Mouse (Mus musculus) embryonic facial prominence, embryonic 11.5 days (tissue): Measurements from ENCODE around the gene Frmd4a. TPM values are rescaled to one million over a fixed set of nuclear protein-coding genes. Genes with fewer than 3 reads are reported as not detected.
A peak's percentile ranks its signal among the peaks of the same experiment; 100 is the strongest.

Experiments used
- ATAC-seq: fragments of 200-750 bp; cut with Nextera tagmentation; replicated peaks from 2 replicates; pipeline ENCODE4 v1.8.0; 2017; ENCODE audit warnings: low read depth; ENCODE audit not compliant: insufficient number of reproducible peaks, low FRiP score, low TSS enrichment
- DNase-seq: peaks from one replicate; pipeline ENCODE4 v3.0.0-alpha.2; 2015; ENCODE audit warnings: low spot score
- H3K27ac ChIP-seq: fragments of 300-500 bp; sonication (generic); replicated peaks from 2 replicates; pipeline ENCODE4 v1.5.1; 2014; ENCODE audit warnings: mild to moderate bottlenecking, low read depth, low read length, control low read depth
- H3K27me3 ChIP-seq: fragments of 300-500 bp; sonication (generic); 2 replicates; pipeline ENCODE4 v1.6.1; 2014; ENCODE audit warnings: mild to moderate bottlenecking, low read length, moderate library complexity, mixed read lengths; ENCODE audit not compliant: control insufficient read depth, insufficient read depth
- H3K36me3 ChIP-seq: fragments of 300-500 bp; sonication (generic); replicated peaks from 2 replicates; pipeline ENCODE4 v1.6.1; 2014; ENCODE audit warnings: low read depth, mild to moderate bottlenecking, low read length, moderate library complexity, mixed read lengths; ENCODE audit not compliant: control insufficient read depth, insufficient read depth
- H3K4me1 ChIP-seq: fragments of 300-500 bp; sonication (generic); 2 replicates; pipeline ENCODE4 v1.6.1; 2014; ENCODE audit warnings: low read length, mixed read lengths; ENCODE audit not compliant: control insufficient read depth, insufficient read depth
- H3K4me2 ChIP-seq: fragments of 300-500 bp; sonication (generic); 2 replicates; pipeline ENCODE4 v1.6.1; 2014; ENCODE audit warnings: low read depth, mild to moderate bottlenecking, control low read depth, low read length, moderate library complexity
- H3K4me3 ChIP-seq: fragments of 300-500 bp; sonication (generic); 2 replicates; pipeline ENCODE4 v1.5.1; 2014; ENCODE audit warnings: low read depth, low read length, control low read depth
- H3K9ac ChIP-seq: fragments of 300-500 bp; sonication (generic); replicated peaks from 2 replicates; pipeline ENCODE4 v1.6.1; 2014; ENCODE audit warnings: mild to moderate bottlenecking, control low read depth, low read length
- H3K9me3 ChIP-seq: fragments of 300-500 bp; sonication (generic); replicated peaks from 2 replicates; pipeline ENCODE4 v1.6.1; 2016; ENCODE audit warnings: mild to moderate bottlenecking, low read length, inconsistent platforms, mixed read lengths; ENCODE audit not compliant: control insufficient read depth
- WGBS: fragments of 180-500 bp; shearing (Covaris S2); extraction: QIAGEN DNeasy Blood & Tissue Kit; methylation state at CpG from one replicate; pipeline ENCODE4 v1.1.7; 2014; 5-methylcytosine and 5-hydroxymethylcytosine counted together
- polyA plus RNA-seq: library from polyadenylated mRNA; unstranded; fragments of >200 nt; fragmentation: Nextera tagmentation; extraction: Ambion mirVana; gene quantifications from 2 replicates; pipeline ENCODE4 v1.2.1, GENCODE M21; 2014

Gene Frmd4a
- polyA plus RNA-seq, 1 experiment from 2014 or later, result 38.5 TPM

- Histone ChIP-seq H3K4me2 (no peak overlapping the region), H3K27me3 (no peaks in the 10 kb centered on the region), H3K9me3 (no peaks in the 10 kb centered on the region), H3K9ac (no peak overlapping the region), H3K4me3 (no peak overlapping the region), H3K36me3 (peaks cover 3% of the 10 kb centered on the region; the same call in 1 of the 2 replicates), H3K4me1 (0 out of 2 replicates have a peak, but pooled peaks cover 2% of the 10 kb centered on the region), H3K27ac (no peak overlapping the region)
- no peak for ATAC-seq
- whole genome bisulfite sequencing, result 87% methylated on average over 11 of the region's 11 CpGs
- DNase-seq, result no peak
Observed at GRCm38 (mm10) chr2:4510208-4511079, 492.9 kb downstream of the Frmd4a start.

DNA sequence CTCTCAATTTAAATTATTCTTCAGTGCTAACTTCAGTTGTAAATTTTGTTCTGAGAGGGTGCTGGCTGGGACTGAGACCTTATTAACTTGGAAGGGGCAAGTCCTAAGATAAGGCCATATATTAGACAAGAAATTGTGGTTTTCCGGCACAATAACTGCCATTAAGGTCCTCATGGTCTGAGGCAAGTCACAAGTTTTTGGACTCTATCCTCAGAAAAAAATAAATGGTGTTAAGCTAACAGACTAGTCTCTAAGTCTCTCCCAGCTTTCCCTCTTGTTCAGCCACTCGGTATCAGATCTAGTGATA, 493.5 kb downstream of the Frmd4a start:
- Histone ChIP-seq H3K27ac (no peak overlapping the region), H3K9me3 (no peaks in the 10 kb centered on the region), H3K4me2 (no peak overlapping the region), H3K4me3 (no peak overlapping the region), H3K9ac (no peak overlapping the region), H3K27me3 (no peaks in the 10 kb centered on the region), H3K36me3 (peaks cover 3% of the 10 kb centered on the region; the same call in 1 of the 2 replicates), H3K4me1 (0 out of 2 replicates have a peak, but pooled peaks cover 2% of the 10 kb centered on the region)
- ATAC-seq (no peak), DNase-seq (no peak)
- 90% methylated on average over 2 of the region's 2 CpGs for WGBS

DNA sequence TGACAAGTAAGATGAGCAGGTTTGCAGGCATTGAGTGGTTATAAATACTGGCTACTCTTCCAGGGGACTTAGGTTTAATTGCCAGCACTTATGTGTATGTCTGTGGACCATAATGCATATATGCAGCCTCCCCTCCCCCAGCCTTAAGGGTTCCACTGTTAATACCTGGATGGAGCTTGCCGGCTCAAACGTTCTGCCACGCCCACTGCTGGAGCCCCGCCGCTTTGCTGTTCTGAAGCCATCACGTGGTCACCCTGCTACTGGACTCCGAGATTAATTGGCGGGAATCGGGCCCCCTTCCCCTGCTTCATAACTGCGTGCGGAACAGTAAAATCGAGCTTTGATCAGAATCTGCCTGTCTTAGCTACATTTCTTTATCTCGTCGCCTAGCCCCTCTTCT, 495.1 kb downstream of the Frmd4a start:
- Histone ChIP-seq H3K36me3 (no peaks in the 10 kb centered on the region; the same call in 1 of the 2 replicates), H3K9ac (no peak overlapping the region), H3K4me1 (0 out of 2 replicates have a peak, but pooled peaks cover 2% of the 10 kb centered on the region), H3K27me3 (no peaks in the 10 kb centered on the region), H3K4me3 (no peak overlapping the region), H3K9me3 (no peaks in the 10 kb centered on the region), H3K27ac (no peak overlapping the region), H3K4me2 (no peak overlapping the region)
- 47% methylated on average over 14 of the region's 14 CpGs for WGBS
- DNase-seq (no peak), ATAC-seq (no peak)

GRCm38 (mm10) chr2:4515910-4516309, 498.4 kb downstream of the Frmd4a start:
- 87% methylated on average over 3 of the region's 3 CpGs for WGBS

DNA sequence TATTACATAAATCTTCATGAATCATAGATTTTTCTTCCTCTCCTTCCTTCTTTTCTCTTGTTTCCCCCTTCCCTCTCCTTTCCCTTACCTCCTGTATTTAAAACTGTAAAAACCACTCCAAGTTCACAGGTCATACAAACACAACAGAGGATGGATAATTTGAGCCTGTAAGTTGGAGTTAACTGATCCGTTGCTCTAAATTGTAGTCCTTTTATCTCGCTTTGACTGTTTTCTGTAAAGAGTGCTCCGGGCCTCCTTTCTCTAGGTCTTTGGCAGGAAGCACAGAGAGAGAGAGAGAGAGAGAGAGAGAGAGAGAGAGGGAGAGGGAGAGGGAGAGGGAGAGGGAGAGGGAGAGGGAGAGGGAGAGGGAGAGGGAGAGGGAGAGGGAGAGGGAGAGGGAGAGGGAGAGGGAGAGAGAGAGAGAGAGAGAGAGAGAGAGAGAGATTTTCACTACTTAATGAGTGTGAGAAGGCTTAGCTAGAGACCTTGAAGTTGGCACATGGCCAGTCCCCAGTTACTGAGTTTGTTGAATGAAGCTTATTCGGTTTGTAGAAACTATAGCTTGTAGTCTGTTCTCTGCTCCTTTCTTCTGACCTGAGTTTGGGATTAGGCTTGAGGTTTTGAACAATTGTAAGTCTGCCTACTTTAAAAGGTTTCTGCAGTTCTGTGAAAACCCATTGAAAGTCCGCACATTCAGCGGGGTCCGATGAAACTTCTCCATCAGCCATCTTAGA, 499.5 kb downstream of the Frmd4a start:
- 53% methylated on average over 7 of the region's 7 CpGs for whole genome bisulfite sequencing
- Histone ChIP-seq H3K36me3 (no peaks in the 10 kb centered on the region; the same call in 1 of the 2 replicates), H3K27ac (no peak overlapping the region), H3K27me3 (no peaks in the 10 kb centered on the region), H3K4me2 (no peak overlapping the region), H3K9ac (no peak overlapping the region), H3K9me3 (no peaks in the 10 kb centered on the region), H3K4me1 (0 out of 2 replicates have a peak, but pooled peaks cover 2% of the 10 kb centered on the region), H3K4me3 (no peak overlapping the region)
- DNase-seq (peak; percentile 27), ATAC-seq (no peak)

More at GRCm38 (mm10) chr2:4515910-4516309, 498.4 kb downstream of the Frmd4a start:
- Histone ChIP-seq H3K4me1 (0 out of 2 replicates have a peak, but pooled peaks cover 2% of the 10 kb centered on the region), H3K27ac (no peak overlapping the region), H3K4me2 (no peak overlapping the region), H3K9me3 (no peaks in the 10 kb centered on the region), H3K27me3 (no peaks in the 10 kb centered on the region), H3K4me3 (no peak overlapping the region), H3K9ac (no peak overlapping the region), H3K36me3 (no peaks in the 10 kb centered on the region; the same call in 1 of the 2 replicates)
- ATAC-seq, result no peak
- DNase-seq, result no peak

DNA sequence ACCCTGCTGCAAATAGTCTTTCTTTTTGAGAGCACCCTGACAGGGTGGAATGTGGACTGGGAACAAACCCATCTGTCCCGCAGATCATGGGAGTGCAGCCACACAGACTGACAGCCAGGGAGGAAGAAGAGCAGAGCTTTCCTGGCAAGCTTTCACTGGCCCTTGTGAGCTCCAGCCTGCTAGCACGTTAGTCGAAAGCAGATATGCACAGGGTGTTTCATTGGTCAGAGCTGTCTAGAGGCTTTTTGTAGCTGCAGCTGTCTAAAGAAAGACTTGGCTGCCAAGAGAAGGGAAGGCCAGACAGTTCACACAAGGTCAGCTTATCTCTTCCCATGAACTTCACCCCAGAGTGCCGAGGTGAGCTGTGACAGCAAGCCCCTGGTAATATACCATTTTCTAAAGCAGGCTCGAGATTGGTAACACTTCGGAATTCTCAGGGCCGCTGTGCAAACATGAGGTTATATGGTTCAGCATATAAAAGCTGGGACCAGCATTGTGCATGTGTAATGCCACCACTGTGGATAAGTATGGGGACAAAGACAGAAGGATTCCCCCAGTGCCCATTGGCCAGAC, 500.1 kb downstream of the Frmd4a start:
- Histone ChIP-seq H3K4me2 (no peak overlapping the region), H3K4me3 (no peak overlapping the region), H3K4me1 (no peaks in the 10 kb centered on the region), H3K27me3 (no peaks in the 10 kb centered on the region), H3K36me3 (no peaks in the 10 kb centered on the region; the same call in 1 of the 2 replicates), H3K9ac (no peak overlapping the region), H3K27ac (no peak overlapping the region), H3K9me3 (no peaks in the 10 kb centered on the region)
- ATAC-seq, result peak; percentile 64
- WGBS, result 55% methylated on average over 7 of the region's 7 CpGs
- DNase-seq, result no peak

GRCm38 (mm10) chr2:4518549-4518948, 501.0 kb downstream of the Frmd4a start:
- Histone ChIP-seq H3K36me3 (no peaks in the 10 kb centered on the region; the same call in 1 of the 2 replicates), H3K4me2 (no peak overlapping the region), H3K4me3 (no peak overlapping the region), H3K27me3 (no peaks in the 10 kb centered on the region), H3K27ac (no peak overlapping the region), H3K4me1 (no peaks in the 10 kb centered on the region), H3K9me3 (no peaks in the 10 kb centered on the region), H3K9ac (no peak overlapping the region)
- ATAC-seq, result no peak
- no peak for DNase-seq
